Mouse (Mus musculus): ENCODE data around the gene Cd40lg. TPM values are rescaled to one million over a fixed set of nuclear protein-coding genes. Genes with fewer than 3 reads are reported as not detected.

Gene Cd40lg
- polyA plus RNA-seq, 1 experiment from 2014 or later = not detected

DNA sequence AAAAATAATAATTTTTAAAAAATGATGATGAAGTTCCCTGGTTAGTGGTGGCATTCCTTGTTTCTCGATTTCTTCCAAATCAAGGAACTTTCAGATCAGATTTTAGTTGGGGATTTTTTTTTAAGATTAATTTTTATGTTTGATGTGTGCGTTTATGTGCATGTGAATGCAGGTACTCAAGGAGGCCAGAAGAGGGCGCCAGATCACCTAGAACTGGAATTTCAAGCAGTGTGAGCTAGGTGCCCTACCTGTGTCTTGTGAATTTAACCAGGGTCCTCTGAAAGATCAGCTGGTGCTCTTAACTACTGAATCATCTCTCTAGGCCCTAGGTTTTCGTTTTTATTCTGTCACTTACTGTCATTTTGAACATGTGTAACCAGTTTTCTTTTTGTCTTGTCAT, 24.0 kb downstream of the Cd40lg start:
- Histone ChIP-seq H3K9me3 (ENCODE audit: control insufficient read depth, low read length) (no peaks in the 10 kb centered on the region), H3K4me3 (ENCODE audit: low read length) (no peak overlapping the region), H3K4me1 (ENCODE audit: control insufficient read depth, insufficient read depth, low read length) (no peaks in the 10 kb centered on the region), H3K4me2 (ENCODE audit: low read depth, low read length) (no peak overlapping the region), H3K36me3 (ENCODE audit: control insufficient read depth, insufficient read depth, low read length) (no peaks in the 10 kb centered on the region), H3K27me3 (replicated peaks; ENCODE audit: control insufficient read depth, insufficient read depth, low read length) (no peaks in the 10 kb centered on the region; the same call in 1 of the 2 replicates), H3K27ac (ENCODE audit: low read length) (no peak overlapping the region), H3K9ac (ENCODE audit: low read depth, low read length) (no peak overlapping the region)
- ATAC-seq = no peak
- whole genome bisulfite sequencing = 67% methylated on average over 4 of the region's 4 CpGs

DNA sequence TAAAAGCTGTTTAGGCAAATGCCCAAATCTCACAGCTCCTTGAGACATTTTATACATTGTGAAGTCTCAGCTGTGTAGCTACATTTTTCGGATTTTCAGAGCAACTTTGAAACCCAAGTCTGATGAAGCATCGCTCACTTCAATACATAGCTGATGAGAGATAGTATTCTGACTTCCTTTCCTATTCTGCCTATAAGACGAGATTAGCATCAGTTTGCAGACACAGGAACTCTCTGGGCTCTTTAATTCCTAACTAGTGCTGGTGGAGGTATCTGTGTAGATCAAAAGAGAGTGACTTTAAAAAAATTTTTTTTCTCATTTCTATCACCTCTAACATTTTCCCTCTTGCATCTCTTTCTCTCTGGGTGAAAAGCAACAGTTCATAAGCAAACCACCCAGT, 26.6 kb downstream of the Cd40lg start:
- Histone ChIP-seq H3K9me3 (ENCODE audit: control insufficient read depth, low read length) (no peaks in the 10 kb centered on the region), H3K27me3 (replicated peaks; ENCODE audit: control insufficient read depth, insufficient read depth, low read length) (no peaks in the 10 kb centered on the region; the same call in 1 of the 2 replicates), H3K4me1 (ENCODE audit: control insufficient read depth, insufficient read depth, low read length) (no peaks in the 10 kb centered on the region), H3K4me2 (ENCODE audit: low read depth, low read length) (no peak overlapping the region), H3K27ac (ENCODE audit: low read length) (no peak overlapping the region), H3K36me3 (ENCODE audit: control insufficient read depth, insufficient read depth, low read length) (no peaks in the 10 kb centered on the region), H3K4me3 (ENCODE audit: low read length) (no peak overlapping the region), H3K9ac (ENCODE audit: low read depth, low read length) (no peak overlapping the region)
- ATAC-seq = no peak
- WGBS = 70% methylated on average over 3 of the region's 3 CpGs

DNA sequence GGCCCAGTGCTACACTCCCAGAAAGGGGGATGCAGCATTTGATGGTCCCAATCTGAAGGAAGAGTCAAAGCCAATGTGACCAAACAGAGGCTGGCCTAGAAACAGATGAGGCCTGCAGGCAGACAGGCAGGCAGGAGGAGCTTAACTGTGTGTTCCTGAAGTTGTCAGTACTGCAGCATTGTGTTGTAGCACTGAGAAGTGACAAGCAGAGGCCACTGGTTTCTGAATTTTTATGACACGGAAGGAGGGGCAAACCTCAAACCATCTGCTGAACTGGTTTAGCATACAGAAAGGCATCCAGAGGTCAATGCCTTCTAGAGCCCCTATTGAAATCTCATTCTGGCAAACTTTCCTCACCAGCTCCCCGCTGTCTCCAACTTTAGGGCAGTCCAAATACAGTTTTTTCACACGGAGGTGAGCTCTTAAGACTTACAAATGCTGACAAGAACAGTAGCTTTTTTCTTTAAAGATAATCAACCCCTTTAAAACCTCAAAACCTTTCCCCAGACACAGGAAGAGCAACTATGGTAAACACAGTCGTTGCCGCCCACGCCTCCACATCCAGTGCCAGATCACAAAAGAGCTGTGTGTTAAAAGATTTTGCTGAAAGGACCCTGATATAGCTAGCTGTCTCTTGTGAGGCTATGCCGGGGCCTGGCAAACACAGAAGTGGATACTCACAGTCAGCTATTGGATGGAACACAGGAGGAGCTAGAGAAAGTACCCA, 41.5 kb downstream of the Cd40lg start:
- no peaks in the 10 kb centered on the region for H3K4me1 ChIP-seq (ENCODE audit: control insufficient read depth, insufficient read depth, low read length)
- no peak overlapping the region for H3K4me2 ChIP-seq (ENCODE audit: low read depth, low read length)
- no peaks in the 10 kb centered on the region for H3K9me3 ChIP-seq (ENCODE audit: control insufficient read depth, low read length)
- 64% methylated on average over 7 of the region's 7 CpGs for WGBS
- no peaks in the 10 kb centered on the region for H3K36me3 ChIP-seq (ENCODE audit: control insufficient read depth, insufficient read depth, low read length)
- ATAC-seq = no peak
- no peak overlapping the region for H3K4me3 ChIP-seq (ENCODE audit: low read length)
- no peaks in the 10 kb centered on the region for H3K27me3 ChIP-seq (replicated peaks; ENCODE audit: control insufficient read depth, insufficient read depth, low read length)
- no peak overlapping the region for H3K27ac ChIP-seq (ENCODE audit: low read length)
- no peak overlapping the region for H3K9ac ChIP-seq (ENCODE audit: low read depth, low read length)

DNA sequence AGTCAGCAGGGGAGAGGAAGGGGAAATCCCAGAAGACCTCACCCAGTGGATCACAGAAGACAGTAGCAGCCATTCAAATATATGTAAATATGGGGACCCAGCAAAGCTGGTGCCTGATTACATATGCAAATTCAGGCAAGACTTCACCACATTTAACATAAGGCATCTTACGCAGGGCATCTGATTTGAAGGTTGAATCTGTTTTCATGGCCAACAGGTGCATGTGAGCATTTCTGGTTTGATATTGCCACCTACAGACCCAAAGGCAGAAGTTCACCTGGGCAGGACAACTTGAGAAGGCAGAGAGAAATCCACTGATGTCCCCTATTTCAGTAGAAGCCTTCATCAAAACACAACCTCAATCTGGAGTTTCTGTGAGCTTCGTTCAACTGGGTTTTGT, 48.8 kb downstream of the Cd40lg start:
- Histone ChIP-seq H3K4me3 (ENCODE audit: low read length) (no peak overlapping the region), H3K9ac (ENCODE audit: low read depth, low read length) (no peak overlapping the region), H3K36me3 (ENCODE audit: control insufficient read depth, insufficient read depth, low read length) (no peaks in the 10 kb centered on the region), H3K4me2 (ENCODE audit: low read depth, low read length) (no peak overlapping the region), H3K27ac (ENCODE audit: low read length) (no peak overlapping the region), H3K9me3 (ENCODE audit: control insufficient read depth, low read length) (no peaks in the 10 kb centered on the region), H3K27me3 (replicated peaks; ENCODE audit: control insufficient read depth, insufficient read depth, low read length) (no peaks in the 10 kb centered on the region), H3K4me1 (ENCODE audit: control insufficient read depth, insufficient read depth, low read length) (no peaks in the 10 kb centered on the region)
- ATAC-seq = no peak
- 64% methylated on average over 2 of the region's 2 CpGs for WGBS

DNA sequence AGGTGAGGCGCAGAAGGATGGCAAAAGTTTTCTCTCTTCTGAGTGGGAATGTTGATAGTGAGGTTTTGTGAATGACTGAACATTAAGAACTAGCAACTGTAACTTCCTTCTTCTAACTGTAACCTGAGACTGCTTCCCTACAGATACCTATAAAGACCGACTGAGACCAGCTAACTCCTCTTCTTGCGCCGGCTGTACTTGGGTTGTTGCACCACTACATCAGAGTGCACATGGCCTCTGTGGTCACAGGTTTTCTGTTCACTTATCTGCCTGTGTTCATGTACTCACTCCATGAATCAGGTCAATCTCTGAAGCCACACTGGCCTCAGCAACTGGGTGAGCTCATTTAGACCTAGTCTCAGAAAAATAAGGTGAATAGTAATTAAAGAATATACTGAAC, 51.6 kb downstream of the Cd40lg start:
- Histone ChIP-seq H3K27me3 (replicated peaks; ENCODE audit: control insufficient read depth, insufficient read depth, low read length) (no peaks in the 10 kb centered on the region), H3K36me3 (ENCODE audit: control insufficient read depth, insufficient read depth, low read length) (no peaks in the 10 kb centered on the region), H3K4me2 (ENCODE audit: low read depth, low read length) (no peak overlapping the region), H3K4me3 (ENCODE audit: low read length) (no peak overlapping the region), H3K4me1 (ENCODE audit: control insufficient read depth, insufficient read depth, low read length) (no peaks in the 10 kb centered on the region), H3K9me3 (ENCODE audit: control insufficient read depth, low read length) (no peaks in the 10 kb centered on the region), H3K27ac (ENCODE audit: low read length) (no peak overlapping the region), H3K9ac (ENCODE audit: low read depth, low read length) (no peak overlapping the region)
- WGBS = 77% methylated on average over 4 of the region's 4 CpGs
- no peak for ATAC-seq

Other genes starting within 250 kb of the Cd40lg start
- gene Brs3, start 169.1 kb upstream of the Cd40lg start, polyA plus RNA-seq (2015; fragmentation: Nextera tagmentation; extraction: Ambion mirVana) = not detected in 2 replicates
- gene Htatsf1, start 158.6 kb upstream of the Cd40lg start, polyA plus RNA-seq (2015; fragmentation: Nextera tagmentation; extraction: Ambion mirVana) = 44.8 and 50.3 TPM in 2 replicates
- not detected in 2 replicates for gene Vgll1, start 124.0 kb upstream of the Cd40lg start, polyA plus RNA-seq (2015; fragmentation: Nextera tagmentation; extraction: Ambion mirVana)
- gene Arhgef6, start 126.6 kb downstream of the Cd40lg start, polyA plus RNA-seq (2015; fragmentation: Nextera tagmentation; extraction: Ambion mirVana) = 3.6 and 4.0 TPM in 2 replicates
- 71.2 and 71.9 TPM in 2 replicates for gene Rbmx, start 180.9 kb downstream of the Cd40lg start, polyA plus RNA-seq (2015; fragmentation: Nextera tagmentation; extraction: Ambion mirVana)
- not detected in 2 replicates for gene Gm364, start 197.0 kb downstream of the Cd40lg start, polyA plus RNA-seq (2015; fragmentation: Nextera tagmentation; extraction: Ambion mirVana)

Measured in intestine, embryonic 16.5 days (tissue).